Mouse (Mus musculus): ENCODE measurements around the gene Ift43. TPM values are rescaled to one million over a fixed set of nuclear protein-coding genes. Genes with fewer than 3 reads are reported as not detected.

Gene Ift43
- total RNA-seq, 2 experiments from 2014 or later = 30.7 to 34.2 TPM

GRCm38 (mm10) chr12:86167075-86167474, 84.7 kb downstream of the Ift43 start:
- no peak for DNase-seq (ENCODE audit: low spot score in 2 of 2)

GRCm38 (mm10) chr12:86168712-86169111, 86.4 kb downstream of the Ift43 start:
- no peak for DNase-seq (ENCODE audit: low spot score in 2 of 2)

GRCm38 (mm10) chr12:86169195-86169594, 86.9 kb downstream of the Ift43 start:
- DNase-seq (ENCODE audit: low spot score in 2 of 2) = no peak

- no peak for DNase-seq (ENCODE audit: low spot score in 2 of 2)
Observed at GRCm38 (mm10) chr12:86173314-86173713, 91.0 kb downstream of the Ift43 start.

GRCm38 (mm10) chr12:86174369-86174768, 92.0 kb downstream of the Ift43 start:
- no peak for DNase-seq (ENCODE audit: low spot score in 2 of 2)

- DNase-seq (ENCODE audit: low spot score in 2 of 2) = no peak
Observed at GRCm38 (mm10) chr12:86175476-86175942, 93.2 kb downstream of the Ift43 start.

- no peak for DNase-seq (ENCODE audit: low spot score in 2 of 2)
Observed at GRCm38 (mm10) chr12:86176675-86177339, 94.5 kb downstream of the Ift43 start.

- DNase-seq (ENCODE audit: low spot score in 2 of 2) = no peak
Observed at GRCm38 (mm10) chr12:86179266-86179665, 96.9 kb downstream of the Ift43 start.

- DNase-seq (ENCODE audit: low spot score in 2 of 2) = no peak
Observed at GRCm38 (mm10) chr12:86181320-86181751, 99.0 kb downstream of the Ift43 start.

GRCm38 (mm10) chr12:86181879-86182278, 99.5 kb downstream of the Ift43 start:
- no peak for DNase-seq (ENCODE audit: low spot score in 2 of 2)

GRCm38 (mm10) chr12:86182414-86182813, 100.1 kb downstream of the Ift43 start:
- DNase-seq (ENCODE audit: low spot score in 2 of 2) = no peak

- DNase-seq (ENCODE audit: low spot score in 2 of 2) = no peak
Observed at GRCm38 (mm10) chr12:86188161-86188560, 105.8 kb downstream of the Ift43 start.

- DNase-seq (ENCODE audit: low spot score in 2 of 2) = no peak
Observed at GRCm38 (mm10) chr12:86189601-86190323, 107.4 kb downstream of the Ift43 start.

- DNase-seq (ENCODE audit: low spot score in 2 of 2) = no peak
Observed at GRCm38 (mm10) chr12:86192036-86192449, 109.7 kb downstream of the Ift43 start.

GRCm38 (mm10) chr12:86196944-86197343, 114.6 kb downstream of the Ift43 start:
- DNase-seq (ENCODE audit: low spot score in 2 of 2) = no peak

- no peak for DNase-seq (ENCODE audit: low spot score in 2 of 2)
Observed at GRCm38 (mm10) chr12:86203443-86204057, 121.2 kb downstream of the Ift43 start.

GRCm38 (mm10) chr12:86211099-86211520, 128.8 kb downstream of the Ift43 start:
- DNase-seq (ENCODE audit: low spot score in 2 of 2) = no peak

Other genes with a start within 250 kb of the Ift43 start
- gene Tgfb3, start 3.5 kb upstream of the Ift43 start, total RNA-seq (2021) = 10 to 100 TPM; 19.8 to 23.4 TPM
- gene Gpatch2l, start 159.3 kb downstream of the Ift43 start, total RNA-seq (2021) = 10 to 100 TPM; 27.9 to 29.3 TPM

All from adrenal gland, postnatal 4 days (tissue).